26 mouse cellular contexts compared by ENCODE assay signal in the genomic region with DNA sequence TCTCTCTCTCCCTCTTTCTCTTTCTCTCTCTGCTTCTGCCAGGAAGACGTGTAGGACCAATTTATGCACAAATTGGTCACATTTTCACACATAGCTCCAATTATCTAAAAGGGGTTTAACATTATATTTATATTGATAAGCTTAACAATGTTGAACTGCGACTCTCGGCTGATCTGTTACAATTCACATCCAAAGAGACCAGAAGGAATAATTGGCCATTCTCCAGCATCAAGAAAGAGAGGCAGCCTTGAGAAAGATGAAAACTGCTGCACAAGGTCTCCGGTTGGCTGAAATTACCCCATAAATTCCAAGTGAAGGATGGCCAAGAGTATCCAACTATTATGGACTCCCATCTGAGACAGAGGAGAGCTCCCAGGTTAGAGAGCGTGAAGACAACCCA.
A peak's percentile ranks its signal among the peaks of the same experiment; 100 is the strongest.
DNase-seq lines count a peak whose midpoint lies in the region; ATAC-seq and TF ChIP-seq lines count a peak whose summit lies in the region.
"Had no signal": no experiment of that assay in that cellular context is flagged by ENCODE, and none has a peak within 500 bp of the region (broad histone marks: within the 10 kb centered on the region; RNA-seq: fewer than 3 reads in every experiment).

No protein-coding gene starts in this region.

- H3K4me1 ChIP-seq in forebrain, embryonic 13.5 days, result peaks cover 12% of the 10 kb centered on the region
- peaks cover 5% of the 10 kb centered on the region; the same call in 1 of the 2 replicates for H3K4me1 ChIP-seq in forebrain, embryonic 12.5 days
- no peaks in the 10 kb centered on the region for H3K4me1 ChIP-seq in hindbrain, postnatal 0 days (ENCODE audit: insufficient read depth, low read length)
- no peaks in the 10 kb centered on the region for H3K4me1 ChIP-seq in hindbrain, embryonic 14.5 days (replicated peaks; ENCODE audit: control insufficient read depth, insufficient read depth, low read length)
- H3K4me1 ChIP-seq in forebrain, postnatal 0 days (ENCODE audit: insufficient read depth), result no peaks in the 10 kb centered on the region
- H3K4me1 ChIP-seq: intestine, embryonic 15.5 days had no signal

- no peaks in the 10 kb centered on the region for H3K27me3 ChIP-seq in forebrain, embryonic 13.5 days
- H3K27me3 ChIP-seq in forebrain, embryonic 12.5 days, result 0 out of 2 replicates have a peak, but pooled peaks cover under 1% of the 10 kb centered on the region
- no peaks in the 10 kb centered on the region for H3K27me3 ChIP-seq in hindbrain, postnatal 0 days (ENCODE audit: insufficient read depth, low read length)
- H3K27me3 ChIP-seq in hindbrain, embryonic 14.5 days (ENCODE audit: control insufficient read depth, insufficient read depth, low read length), result no peaks in the 10 kb centered on the region
- H3K27me3 ChIP-seq in forebrain, postnatal 0 days (ENCODE audit: insufficient read depth, low read length), result no peaks in the 10 kb centered on the region
- H3K27me3 ChIP-seq: hindbrain, embryonic 15.5 days; intestine, embryonic 15.5 days had no signal

- no peaks in the 10 kb centered on the region for H3K36me3 ChIP-seq in forebrain, embryonic 13.5 days (ENCODE audit: poor library complexity, severe bottlenecking)
- no peaks in the 10 kb centered on the region for H3K36me3 ChIP-seq in forebrain, embryonic 12.5 days (replicated peaks)
- no peaks in the 10 kb centered on the region for H3K36me3 ChIP-seq in hindbrain, postnatal 0 days (ENCODE audit: insufficient read depth, low read length)
- no peaks in the 10 kb centered on the region for H3K36me3 ChIP-seq in hindbrain, embryonic 14.5 days (replicated peaks; ENCODE audit: control insufficient read depth, insufficient read depth)
- H3K36me3 ChIP-seq in forebrain, postnatal 0 days (ENCODE audit: insufficient read depth), result no peaks in the 10 kb centered on the region
- H3K36me3 ChIP-seq: embryonic facial prominence, embryonic 10.5 days; embryonic facial prominence, embryonic 13.5 days; heart, embryonic 10.5 days; heart, embryonic 13.5 days; hindbrain, embryonic 15.5 days; intestine, embryonic 15.5 days had no signal

- H3K9me3 ChIP-seq in forebrain, embryonic 13.5 days (replicated peaks), result no peaks in the 10 kb centered on the region
- no peaks in the 10 kb centered on the region for H3K9me3 ChIP-seq in forebrain, embryonic 12.5 days
- H3K9me3 ChIP-seq in hindbrain, postnatal 0 days (ENCODE audit: low read length), result no peaks in the 10 kb centered on the region
- no peaks in the 10 kb centered on the region for H3K9me3 ChIP-seq in hindbrain, embryonic 14.5 days (ENCODE audit: control insufficient read depth, low read length)
- no peaks in the 10 kb centered on the region for H3K9me3 ChIP-seq in forebrain, postnatal 0 days (ENCODE audit: low read length)
- H3K9me3 ChIP-seq: embryonic facial prominence, embryonic 10.5 days; embryonic facial prominence, embryonic 13.5 days; heart, embryonic 10.5 days; heart, embryonic 13.5 days; hindbrain, embryonic 15.5 days; intestine, embryonic 15.5 days had no signal

- ATAC-seq in forebrain, embryonic 13.5 days, result no peak
- no peak for ATAC-seq in forebrain, embryonic 12.5 days (ENCODE audit: low FRiP score)
- ATAC-seq in hindbrain, postnatal 0 days, result no peak
- no peak for ATAC-seq in hindbrain, embryonic 14.5 days (ENCODE audit: low FRiP score)
- ATAC-seq in forebrain, postnatal 0 days, result peak; percentile 23; the same call in 1 of the 2 replicates
- ATAC-seq: activated CD4-positive, CD25-positive, alpha-beta regulatory T cell, adult 4 months; intestine, embryonic 15.5 days had no signal

- no peak overlapping the region for H3K9ac ChIP-seq in forebrain, embryonic 13.5 days
- no peak overlapping the region for H3K9ac ChIP-seq in forebrain, embryonic 12.5 days
- H3K9ac ChIP-seq in hindbrain, postnatal 0 days (replicated peaks; ENCODE audit: low read length), result no peak overlapping the region
- H3K9ac ChIP-seq in hindbrain, embryonic 14.5 days, result no peak overlapping the region
- no peak overlapping the region for H3K9ac ChIP-seq in forebrain, postnatal 0 days
- H3K9ac ChIP-seq: embryonic facial prominence, embryonic 13.5 days; heart, embryonic 13.5 days; hindbrain, embryonic 15.5 days; intestine, embryonic 15.5 days had no signal

- H3K27ac ChIP-seq in forebrain, embryonic 13.5 days, result peak overlapping the region; percentile 1; the same call in 1 of the 2 replicates
- H3K27ac ChIP-seq in forebrain, embryonic 12.5 days, result no peak overlapping the region
- H3K27ac ChIP-seq in hindbrain, postnatal 0 days, result no peak overlapping the region
- H3K27ac ChIP-seq in hindbrain, embryonic 14.5 days, result no peak overlapping the region
- peak overlapping the region; percentile 66; the same call in 1 of the 2 replicates for H3K27ac ChIP-seq in forebrain, postnatal 0 days (ENCODE audit: low read depth, low read length)
- H3K27ac ChIP-seq: embryonic facial prominence, embryonic 10.5 days; embryonic facial prominence, embryonic 13.5 days; gastrocnemius, adult 2 months; heart, adult 2 months; heart, embryonic 10.5 days; heart, embryonic 13.5 days; hindbrain, embryonic 15.5 days; intestine, embryonic 15.5 days had no signal

- TF ChIP-seq CTCF in hindbrain, postnatal 0 days (IDR thresholded peaks at IDR 0.05; ENCODE audit: low read depth), result no peak
- no peak for TF ChIP-seq CTCF in forebrain, postnatal 0 days (IDR thresholded peaks at IDR 0.05; ENCODE audit: low read depth)

- WGBS in forebrain, embryonic 13.5 days, result 80% methylated on average over 5 of the region's 5 CpGs
- 88% methylated on average over 5 of the region's 5 CpGs for WGBS in forebrain, embryonic 12.5 days
- WGBS in hindbrain, postnatal 0 days, result 76% methylated on average over 5 of the region's 5 CpGs
- 84% methylated on average over 5 of the region's 5 CpGs for WGBS in hindbrain, embryonic 14.5 days
- 55% methylated on average over 5 of the region's 5 CpGs for WGBS in forebrain, postnatal 0 days

- no peak overlapping the region for H3K4me2 ChIP-seq in forebrain, embryonic 13.5 days
- no peak overlapping the region for H3K4me2 ChIP-seq in forebrain, embryonic 12.5 days
- H3K4me2 ChIP-seq in hindbrain, postnatal 0 days (ENCODE audit: low read depth, low read length), result no peak overlapping the region
- no peak overlapping the region for H3K4me2 ChIP-seq in hindbrain, embryonic 14.5 days (replicated peaks)
- H3K4me2 ChIP-seq in forebrain, postnatal 0 days (ENCODE audit: low read depth), result peak overlapping the region; percentile 11
- H3K4me2 ChIP-seq: embryonic facial prominence, embryonic 13.5 days; heart, embryonic 13.5 days; hindbrain, embryonic 15.5 days; intestine, embryonic 15.5 days had no signal

- no peak overlapping the region for H3K4me3 ChIP-seq in forebrain, embryonic 13.5 days
- H3K4me3 ChIP-seq in forebrain, embryonic 12.5 days (replicated peaks), result no peak overlapping the region
- no peak overlapping the region for H3K4me3 ChIP-seq in hindbrain, postnatal 0 days (ENCODE audit: low read length)
- H3K4me3 ChIP-seq in hindbrain, embryonic 14.5 days (replicated peaks; ENCODE audit: low read length), result no peak overlapping the region
- H3K4me3 ChIP-seq in forebrain, postnatal 0 days (ENCODE audit: low read depth, low read length), result no peak overlapping the region
- H3K4me3 ChIP-seq: embryonic facial prominence, embryonic 10.5 days; embryonic facial prominence, embryonic 13.5 days; erythroblast, embryonic 14.5 days; gastrocnemius, adult 2 months; heart, adult 2 months; heart, embryonic 10.5 days; heart, embryonic 13.5 days; hindbrain, embryonic 15.5 days; intestine, embryonic 15.5 days had no signal

- DNase-seq in hindbrain, postnatal 0 days (ENCODE audit: low spot score), result peak; percentile 18
- DNase-seq in hindbrain, embryonic 14.5 days (ENCODE audit: low spot score), result no peak
- peak; percentile 48 for DNase-seq in forebrain, postnatal 0 days
- DNase-seq in heart, adult 18-20 months, result no peak
- DNase-seq: adrenal gland, adult 8-10 months; adrenal gland, postnatal 25 days; cerebellum, adult 11 months; cerebellum, adult 9-11 months; embryo, embryonic 11 days; gastrocnemius, adult 2 months; gastrocnemius, postnatal 14 days; heart, adult 2 months; heart, postnatal 14 days; heart, postnatal 4 days; kidney, adult 11 months; kidney, adult 8-10 months had no signal

Comparison
In these comparisons a context has a peak if more than half of its experiments do, and no peak if none do; other contexts are left out.
1. H3K27ac ChIP-seq: peak in forebrain, embryonic 13.5 days (single experiment) and forebrain, postnatal 0 days (single experiment); none in forebrain, embryonic 12.5 days (single experiment), hindbrain, postnatal 0 days (single experiment) and hindbrain, embryonic 14.5 days (single experiment).
2. DNase-seq: peak in hindbrain, postnatal 0 days (single experiment) and forebrain, postnatal 0 days (single experiment); none in hindbrain, embryonic 14.5 days (single experiment) and heart, adult 18-20 months (0 of 2).